Mouse (Mus musculus) midbrain, embryonic 13.5 days (tissue): ENCODE results near the gene Zfp592. TPM values are rescaled to one million over a fixed set of nuclear protein-coding genes. Genes with fewer than 3 reads are reported as not detected.
A peak's percentile ranks its signal among the peaks of the same experiment; 100 is the strongest.
"Not testable (repeated sequence)": the region's sequence is repeated elsewhere in the genome, so short reads cannot be mapped to it uniquely, and the experiment has no call there.

Experiments used
- ATAC-seq: fragments of 200-750 bp; cut with Nextera tagmentation; 2 replicates; pipeline ENCODE4 v1.8.0; 2017; ENCODE audit warnings: mild to moderate bottlenecking, moderate TSS enrichment, moderate library complexity
- H3K27ac ChIP-seq: fragments of 300-500 bp; sonication (generic); 2 replicates; pipeline ENCODE4 v1.5.1; 2015; ENCODE audit warnings: inconsistent platforms, mild to moderate bottlenecking, moderate library complexity
- H3K27me3 ChIP-seq: fragments of 300-500 bp; sonication (generic); 2 replicates; pipeline ENCODE4 v1.6.1; 2015; ENCODE audit warnings: mild to moderate bottlenecking, inconsistent platforms
- H3K36me3 ChIP-seq: fragments of 300-500 bp; sonication (generic); 2 replicates; pipeline ENCODE4 v1.6.1; 2015; ENCODE audit warnings: mild to moderate bottlenecking, inconsistent platforms
- H3K4me1 ChIP-seq: fragments of 300-500 bp; sonication (generic); replicated peaks from 2 replicates; pipeline ENCODE4 v1.6.1; 2015; ENCODE audit warnings: inconsistent platforms
- H3K4me2 ChIP-seq: fragments of 300-500 bp; sonication (generic); replicated peaks from 2 replicates; pipeline ENCODE4 v1.6.1; 2015; ENCODE audit warnings: moderate library complexity, mild to moderate bottlenecking, inconsistent platforms
- H3K4me3 ChIP-seq: fragments of 300-500 bp; sonication (generic); replicated peaks from 2 replicates; pipeline ENCODE4 v1.5.1; 2015; ENCODE audit warnings: mild to moderate bottlenecking, inconsistent platforms
- H3K9ac ChIP-seq: fragments of 300-500 bp; sonication (generic); replicated peaks from 2 replicates; pipeline ENCODE4 v1.6.1; 2015; ENCODE audit warnings: mild to moderate bottlenecking, inconsistent platforms
- H3K9me3 ChIP-seq: fragments of 300-500 bp; sonication (generic); 2 replicates; pipeline ENCODE4 v1.6.1; 2016; ENCODE audit warnings: mild to moderate bottlenecking, inconsistent platforms
- WGBS: fragments of 180-500 bp; shearing (Covaris S2); methylation state at CpG from one replicate; pipeline ENCODE4 v1.1.7; 2015; 5-methylcytosine and 5-hydroxymethylcytosine counted together
- polyA plus RNA-seq: library from polyadenylated mRNA; unstranded; fragments of >200 nt; fragmentation: Nextera tagmentation; extraction: Ambion mirVana; gene quantifications from 2 replicates; pipeline ENCODE4 v1.2.1, GENCODE M21; 2015

Gene Zfp592
- polyA plus RNA-seq, 1 experiment from 2014 or later: 8.8 TPM

DNA sequence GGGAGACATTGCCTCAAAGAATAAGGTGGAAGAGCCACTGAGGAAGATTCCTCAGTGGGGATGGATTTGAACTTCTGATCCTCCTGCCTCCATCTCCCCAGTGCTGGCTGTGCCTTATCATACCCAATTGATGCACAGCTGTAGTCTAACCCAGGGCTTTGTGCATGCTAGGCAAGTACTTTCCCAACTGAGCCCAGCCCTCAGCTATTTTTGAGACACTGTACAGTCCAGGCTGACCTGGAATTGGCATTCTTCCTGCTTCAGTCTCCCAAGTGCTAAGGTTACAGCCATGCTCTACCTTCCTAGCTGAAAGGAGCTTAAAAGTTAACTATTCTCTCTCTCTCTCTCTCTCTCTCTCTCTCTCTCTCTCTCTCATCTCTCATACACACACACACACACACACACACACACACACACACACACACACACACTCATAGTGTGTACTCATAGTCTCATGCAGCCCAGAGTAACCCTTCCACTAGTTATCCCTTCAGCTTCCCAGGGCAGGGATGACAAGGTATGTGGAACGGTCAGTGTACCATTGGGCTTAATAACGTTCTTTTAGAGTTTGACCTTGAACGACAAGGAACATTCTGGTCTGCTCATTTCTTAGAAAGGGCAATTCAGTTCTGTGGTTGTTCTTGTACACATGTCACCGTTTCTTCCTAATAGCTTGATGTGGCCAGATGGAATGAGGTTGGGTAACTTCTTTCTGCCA is 20.4 kb upstream of the Zfp592 start:
- not testable (repeated sequence) for H3K9me3 ChIP-seq, H3K27ac ChIP-seq, ATAC-seq, H3K4me2 ChIP-seq, H3K4me3 ChIP-seq, H3K9ac ChIP-seq, H3K27me3 ChIP-seq, H3K36me3 ChIP-seq, H3K4me1 ChIP-seq
- WGBS: 86% methylated on average over 4 of the region's 4 CpGs

DNA sequence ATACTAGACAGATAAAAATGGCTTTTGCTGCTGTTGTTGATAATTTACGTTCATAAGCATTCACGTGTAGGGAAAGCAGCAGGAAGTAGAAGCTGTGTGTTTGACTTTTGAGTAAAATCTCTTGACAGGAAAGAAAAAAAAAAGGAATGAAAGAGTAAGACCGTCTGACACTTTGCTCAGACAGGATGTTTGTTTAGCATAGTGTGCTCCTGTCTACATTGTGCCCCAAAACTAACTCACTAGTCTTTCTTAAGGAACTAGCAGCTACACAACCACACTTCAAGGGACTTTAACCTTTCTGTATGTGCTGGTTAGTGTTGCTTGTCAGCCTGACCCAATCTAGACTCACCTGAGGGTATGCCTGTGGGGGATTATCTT is 19.9 kb upstream of the Zfp592 start:
- not testable (repeated sequence) for H3K4me2 ChIP-seq, H3K9ac ChIP-seq, H3K27ac ChIP-seq, H3K4me3 ChIP-seq, H3K9me3 ChIP-seq, H3K36me3 ChIP-seq, H3K27me3 ChIP-seq, ATAC-seq, H3K4me1 ChIP-seq
- 76% methylated on average over 3 of the region's 3 CpGs for WGBS

DNA sequence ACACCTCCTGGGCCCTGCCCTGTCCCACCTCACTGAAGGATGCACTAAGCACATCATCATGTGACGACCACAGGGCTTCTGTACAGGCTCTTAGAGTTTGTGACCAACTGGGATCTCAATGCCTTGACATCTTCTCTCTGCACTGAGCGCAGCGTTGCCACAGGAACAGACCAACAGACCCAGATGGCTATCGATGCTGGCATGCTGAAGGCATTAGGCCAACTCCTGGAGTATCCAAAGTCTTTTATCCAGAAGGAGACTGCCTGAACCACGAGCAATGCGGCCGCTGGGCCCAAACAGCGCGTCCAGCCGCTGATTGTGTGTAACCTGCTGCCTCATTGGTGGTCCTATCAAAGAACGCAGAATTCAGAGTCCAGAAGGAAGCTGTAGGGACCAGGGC is 12.9 kb upstream of the Zfp592 start:
- no peak overlapping the region for H3K4me2 ChIP-seq
- no peaks in the 10 kb centered on the region for H3K4me1 ChIP-seq
- H3K4me3 ChIP-seq: no peak overlapping the region
- H3K27ac ChIP-seq: no peak overlapping the region
- no peak overlapping the region for H3K9ac ChIP-seq
- H3K36me3 ChIP-seq: no peaks in the 10 kb centered on the region
- WGBS: 89% methylated on average over 11 of the region's 11 CpGs
- H3K27me3 ChIP-seq: no peaks in the 10 kb centered on the region
- no peaks in the 10 kb centered on the region for H3K9me3 ChIP-seq
- ATAC-seq: no peak

DNA sequence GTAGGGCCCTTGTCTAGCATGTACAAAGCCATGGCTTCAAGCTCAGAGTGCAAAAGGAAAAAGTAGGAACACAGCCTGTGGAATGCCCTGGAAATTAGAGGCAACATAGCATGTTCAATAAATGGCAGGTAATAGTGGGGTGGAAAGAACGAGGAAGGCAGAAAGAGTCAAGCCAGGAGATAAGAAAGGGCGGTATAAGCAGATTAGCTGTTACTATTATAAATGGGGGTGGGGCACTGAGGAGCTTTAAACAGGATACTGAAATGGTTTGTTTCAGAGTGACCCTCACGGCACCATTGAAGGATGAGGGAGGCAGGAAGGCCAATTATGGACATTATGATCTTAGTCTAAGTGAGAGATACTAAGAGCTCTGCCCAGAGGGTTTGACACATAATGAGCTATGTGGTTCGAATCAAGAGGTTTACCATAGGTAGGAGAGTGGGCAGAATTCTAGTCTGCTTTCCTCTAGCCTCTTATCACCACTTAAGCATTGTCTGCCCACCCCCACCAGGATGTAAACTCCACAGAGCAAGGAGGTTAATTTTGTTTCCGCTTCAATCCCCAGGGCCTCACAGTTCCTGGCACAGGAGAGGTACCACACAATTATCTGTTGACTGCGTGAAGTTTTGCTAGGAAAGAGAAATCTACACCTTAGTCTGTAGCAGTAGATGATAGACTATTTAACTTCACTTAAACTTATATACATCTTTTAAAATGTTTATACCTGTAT is 6.9 kb upstream of the Zfp592 start:
- no peak overlapping the region for H3K4me3 ChIP-seq
- WGBS: 63% methylated on average over 6 of the region's 6 CpGs
- H3K9ac ChIP-seq: no peak overlapping the region

DNA sequence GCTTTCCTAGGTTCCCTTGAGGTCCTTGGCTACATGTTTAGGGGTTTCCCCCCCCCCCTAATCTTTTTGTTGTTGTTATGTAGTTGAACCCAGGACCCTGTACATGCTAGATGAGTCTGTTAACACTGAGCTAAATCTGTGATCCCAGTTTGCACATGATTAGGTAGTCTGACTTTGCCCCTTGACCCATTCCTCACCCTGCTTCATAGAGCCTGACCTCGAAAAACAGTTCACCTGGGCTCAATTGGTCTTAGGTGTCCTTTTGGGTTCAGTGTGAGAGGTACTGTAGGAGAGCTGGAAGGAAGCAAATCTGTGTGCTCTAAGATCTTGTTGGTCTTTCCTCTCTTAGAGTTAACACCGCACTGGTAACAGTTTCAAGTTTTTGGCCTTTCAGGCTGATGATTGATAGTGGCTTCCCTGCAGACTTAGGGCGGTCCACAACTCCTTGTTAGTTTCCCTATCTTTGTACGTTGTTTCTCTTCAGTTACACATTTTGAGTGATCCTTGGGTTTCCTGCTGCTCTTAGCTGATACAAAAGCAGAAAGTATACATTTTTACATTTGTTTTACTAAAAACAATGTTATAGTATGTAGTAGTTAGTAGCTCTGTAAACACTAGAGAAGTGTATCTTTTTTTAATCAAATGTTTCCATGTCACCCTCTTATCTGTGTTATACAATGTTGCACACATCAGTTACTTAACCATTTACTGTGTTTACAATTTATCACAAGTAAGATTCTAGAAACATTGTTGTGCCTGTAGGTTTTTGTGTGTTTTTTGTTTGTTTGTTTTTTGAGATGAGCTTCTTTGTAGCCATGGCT is 5.5 kb upstream of the Zfp592 start:
- no peak overlapping the region for H3K27ac ChIP-seq
- H3K4me2 ChIP-seq: no peak overlapping the region
- no peak for ATAC-seq
- no peaks in the 10 kb centered on the region for H3K36me3 ChIP-seq
- H3K9ac ChIP-seq: no peak overlapping the region
- H3K4me1 ChIP-seq: peaks cover 17% of the 10 kb centered on the region
- no peak overlapping the region for H3K4me3 ChIP-seq
- H3K9me3 ChIP-seq: no peaks in the 10 kb centered on the region
- 91% methylated on average over 4 of the region's 4 CpGs for WGBS
- no peaks in the 10 kb centered on the region for H3K27me3 ChIP-seq

More for the DNA sequence above, 6.9 kb upstream of the Zfp592 start:
- Histone ChIP-seq H3K4me2 (no peak overlapping the region), H3K9me3 (no peaks in the 10 kb centered on the region), H3K27me3 (no peaks in the 10 kb centered on the region), H3K27ac (no peak overlapping the region), H3K4me1 (peaks cover 6% of the 10 kb centered on the region), H3K36me3 (no peaks in the 10 kb centered on the region)
- ATAC-seq: no peak

DNA sequence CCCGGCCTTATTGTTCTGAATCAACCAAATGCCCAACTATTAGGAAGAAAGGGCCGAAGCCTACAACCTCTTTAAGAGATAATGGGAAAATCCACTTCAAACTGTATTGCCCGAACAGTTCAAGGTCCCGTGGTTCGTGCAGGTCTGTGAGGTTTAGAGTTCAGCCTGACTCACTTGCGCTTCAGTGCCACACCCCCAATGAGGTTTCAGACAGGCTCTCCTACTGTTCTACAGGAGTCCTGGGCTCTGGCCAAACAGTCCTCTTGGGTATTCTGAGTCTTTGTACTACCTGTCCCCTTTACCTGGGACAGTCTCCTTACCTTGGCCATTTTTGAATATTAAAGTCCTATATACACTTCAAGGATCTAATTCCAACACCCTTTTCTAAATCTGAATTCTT is 3.2 kb upstream of the Zfp592 start:
- ATAC-seq: no peak
- H3K4me3 ChIP-seq: no peak overlapping the region
- H3K36me3 ChIP-seq: no peaks in the 10 kb centered on the region
- no peak overlapping the region for H3K27ac ChIP-seq
- H3K9ac ChIP-seq: no peak overlapping the region
- H3K27me3 ChIP-seq: no peaks in the 10 kb centered on the region
- H3K4me1 ChIP-seq: peaks cover 30% of the 10 kb centered on the region
- H3K4me2 ChIP-seq: no peak overlapping the region
- no peaks in the 10 kb centered on the region for H3K9me3 ChIP-seq
- WGBS: 94% methylated on average over 6 of the region's 6 CpGs

DNA sequence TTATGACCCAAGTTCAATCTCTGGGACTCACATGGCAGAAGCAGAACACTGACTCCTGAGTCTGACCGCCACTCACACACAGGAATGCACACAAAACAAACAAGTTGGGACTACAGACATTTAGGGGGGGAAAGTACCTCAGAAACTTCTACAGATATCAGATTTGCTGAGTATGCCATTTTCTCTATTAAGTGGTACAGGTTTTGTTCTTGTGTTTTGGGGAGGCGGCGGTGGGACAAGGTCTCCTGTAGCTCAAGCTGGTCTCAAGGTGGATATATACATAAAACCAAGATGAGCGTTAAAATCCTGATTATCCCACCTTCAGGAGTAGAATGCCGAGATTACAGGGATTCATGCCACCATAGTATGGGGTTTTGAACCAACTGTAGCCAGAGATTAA is 1.9 kb upstream of the Zfp592 start:
- 92% methylated on average over 5 of the region's 5 CpGs for WGBS
- Histone ChIP-seq H3K4me1 (peaks cover 42% of the 10 kb centered on the region), H3K9ac (no peak overlapping the region), H3K27ac (no peak overlapping the region), H3K4me2 (peak overlapping the region; percentile 80), H3K9me3 (no peaks in the 10 kb centered on the region), H3K36me3 (no peaks in the 10 kb centered on the region), H3K4me3 (peak overlapping the region; percentile 91; the same call in 1 of the 2 replicates), H3K27me3 (no peaks in the 10 kb centered on the region)
- no peak for ATAC-seq

DNA sequence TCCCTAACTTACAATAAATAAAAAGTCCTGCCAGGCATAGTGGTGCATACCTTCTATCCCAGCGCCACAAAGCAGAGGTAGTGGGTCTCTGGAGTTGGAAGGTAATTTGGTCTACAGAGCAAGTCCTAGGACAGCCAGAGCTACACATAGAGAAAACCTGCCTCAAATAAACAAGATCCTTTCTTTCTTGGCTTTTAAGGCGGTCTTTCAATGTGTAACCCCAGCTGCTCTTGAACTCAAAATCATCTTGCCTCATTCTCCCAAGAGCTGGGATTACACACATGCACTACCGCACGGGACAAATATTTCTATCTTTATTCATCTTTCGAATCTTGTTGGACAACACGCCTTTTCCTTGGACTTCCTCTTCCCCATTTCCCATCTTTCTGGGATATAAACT is 1.4 kb upstream of the Zfp592 start:
- Histone ChIP-seq H3K4me2 (peak overlapping the region; percentile 80), H3K27me3 (no peaks in the 10 kb centered on the region), H3K36me3 (no peaks in the 10 kb centered on the region), H3K4me3 (peak overlapping the region; percentile 91), H3K4me1 (peaks cover 42% of the 10 kb centered on the region), H3K27ac (peak overlapping the region; percentile 98; the same call in 1 of the 2 replicates), H3K9ac (peak overlapping the region; percentile 97), H3K9me3 (no peaks in the 10 kb centered on the region)
- ATAC-seq: no peak
- 79% methylated on average over 6 of the region's 6 CpGs for WGBS

DNA sequence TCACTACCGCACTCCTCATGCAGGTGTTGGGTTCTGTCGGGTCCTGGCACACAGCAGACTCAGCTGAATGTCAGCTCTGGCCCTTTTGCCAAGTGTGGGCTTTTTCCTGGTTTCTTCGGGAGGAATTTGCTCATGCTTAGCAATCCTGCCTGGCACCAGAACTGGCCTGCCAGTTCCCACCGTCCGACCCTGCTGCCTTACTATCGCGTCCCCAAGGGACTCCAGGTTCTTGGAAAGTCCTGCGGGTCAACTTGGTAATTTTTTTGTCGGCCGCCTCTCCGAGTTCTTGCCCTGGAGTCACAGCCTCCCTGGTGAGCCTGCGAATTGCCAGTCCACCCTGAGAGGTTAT is 876 bp upstream of the Zfp592 start:
- H3K9ac ChIP-seq: peak overlapping the region; percentile 97
- WGBS: 3% methylated on average over 12 of the region's 12 CpGs
- H3K27ac ChIP-seq: peak overlapping the region; percentile 98
- no peaks in the 10 kb centered on the region for H3K9me3 ChIP-seq
- H3K4me2 ChIP-seq: peak overlapping the region; percentile 80
- peaks cover 46% of the 10 kb centered on the region for H3K4me1 ChIP-seq
- no peaks in the 10 kb centered on the region for H3K36me3 ChIP-seq
- peak overlapping the region; percentile 91 for H3K4me3 ChIP-seq
- no peaks in the 10 kb centered on the region for H3K27me3 ChIP-seq
- ATAC-seq: no peak

DNA sequence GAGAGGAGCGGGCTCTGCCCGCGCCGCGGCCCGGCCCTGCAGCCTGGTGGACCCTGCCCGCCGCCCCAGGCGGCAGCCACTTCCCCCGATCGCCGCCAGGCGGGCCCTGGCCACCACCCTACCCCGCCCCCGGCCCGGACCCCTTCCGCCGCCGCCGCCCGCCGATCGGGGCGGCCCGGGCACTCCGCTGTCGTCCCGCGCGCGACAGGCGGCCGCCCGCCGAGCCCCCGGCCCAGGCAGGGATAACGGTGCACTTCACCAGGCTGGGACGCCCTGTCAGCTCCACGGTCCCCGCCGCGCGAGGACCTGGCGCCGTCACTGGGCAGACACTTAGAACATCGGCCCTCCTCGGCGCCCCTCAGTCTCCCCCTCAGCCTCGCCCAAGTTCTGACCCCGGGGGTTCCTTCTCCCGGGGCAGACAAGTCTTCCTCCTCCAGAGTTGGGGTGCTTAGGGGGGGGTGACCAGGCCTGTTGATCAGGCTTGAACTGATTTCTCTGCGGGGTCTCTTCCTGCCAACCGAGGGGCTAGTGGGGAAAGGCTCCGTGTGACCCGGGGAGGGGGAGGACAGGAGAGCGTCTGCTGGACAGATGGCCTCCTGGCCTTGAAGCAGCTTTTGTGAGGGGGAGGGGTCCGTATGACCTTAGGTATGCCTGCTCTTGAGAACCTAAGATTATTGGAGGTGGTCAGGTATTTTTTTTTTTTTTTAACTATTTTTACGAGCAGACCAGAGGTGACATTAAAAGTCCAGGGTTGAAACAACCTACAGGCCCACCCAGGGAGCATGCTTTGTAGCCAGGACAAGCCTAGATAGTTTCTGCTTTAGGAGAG is 567 bp downstream of the Zfp592 start:
- peak overlapping the region; percentile 97 for H3K9ac ChIP-seq
- peak; percentile 92 for ATAC-seq
- H3K9me3 ChIP-seq: no peaks in the 10 kb centered on the region
- H3K36me3 ChIP-seq: no peaks in the 10 kb centered on the region
- WGBS: under 1% methylated on average over 52 of the region's 58 CpGs
- peak overlapping the region; percentile 98 for H3K27ac ChIP-seq
- H3K27me3 ChIP-seq: no peaks in the 10 kb centered on the region
- H3K4me3 ChIP-seq: peak overlapping the region; percentile 91
- H3K4me2 ChIP-seq: peak overlapping the region; percentile 80
- peaks cover 49% of the 10 kb centered on the region for H3K4me1 ChIP-seq

DNA sequence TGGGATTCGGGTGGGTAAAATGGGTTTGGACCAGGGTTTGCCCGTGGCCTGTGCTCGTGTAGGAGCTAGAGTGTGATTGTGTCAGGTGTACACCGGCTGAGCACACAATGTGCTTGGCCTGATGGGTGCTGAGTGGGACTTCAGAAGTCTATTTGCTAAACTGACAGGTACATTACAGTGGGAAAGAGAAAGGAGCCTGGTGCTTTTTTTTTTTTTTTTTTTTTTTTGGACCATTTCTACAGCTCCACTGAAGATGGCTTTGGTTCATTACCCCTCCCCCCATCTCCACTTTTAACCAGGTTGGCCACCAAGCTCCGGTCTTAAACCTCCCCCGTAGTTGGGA is 1.2 kb downstream of the Zfp592 start:
- Histone ChIP-seq H3K36me3 (no peaks in the 10 kb centered on the region), H3K9me3 (no peaks in the 10 kb centered on the region), H3K27ac (no peak overlapping the region), H3K4me2 (peak overlapping the region; percentile 80), H3K27me3 (no peaks in the 10 kb centered on the region), H3K4me1 (peaks cover 49% of the 10 kb centered on the region), H3K4me3 (peak overlapping the region; percentile 91), H3K9ac (peak overlapping the region; percentile 97)
- ATAC-seq: no peak
- 47% methylated on average over 6 of the region's 6 CpGs for WGBS
